Mouse (Mus musculus): ENCODE data around the gene Eif4g1.

Gene Eif4g1

DNA sequence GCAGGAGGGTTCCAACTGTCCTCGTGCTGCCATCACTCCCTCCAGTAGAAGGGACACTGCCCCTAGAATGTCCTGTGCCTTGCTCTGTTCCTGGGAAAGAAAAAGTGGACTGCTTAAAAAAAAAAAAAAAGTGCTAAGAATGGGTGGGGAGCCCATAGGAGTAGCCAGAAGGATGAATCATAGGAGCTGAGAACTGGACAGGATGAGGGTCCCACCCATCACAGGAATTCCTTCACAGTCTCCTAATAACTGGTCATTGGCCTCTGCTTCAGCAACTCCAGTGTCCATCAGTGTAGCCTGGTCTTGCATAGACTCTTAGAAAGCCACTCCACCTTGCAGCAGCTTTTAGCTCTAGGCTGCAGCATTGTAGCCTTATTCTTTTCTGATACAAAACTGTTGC lies 58.3 kb downstream of the Eif4g1 start:
- DNase-seq (ENCODE audit: low spot score in 2 of 2), result no peak

GRCm38 (mm10) chr16:20730293-20730711 lies 62.2 kb downstream of the Eif4g1 start:
- no peak for DNase-seq (ENCODE audit: low spot score in 2 of 2)

DNA sequence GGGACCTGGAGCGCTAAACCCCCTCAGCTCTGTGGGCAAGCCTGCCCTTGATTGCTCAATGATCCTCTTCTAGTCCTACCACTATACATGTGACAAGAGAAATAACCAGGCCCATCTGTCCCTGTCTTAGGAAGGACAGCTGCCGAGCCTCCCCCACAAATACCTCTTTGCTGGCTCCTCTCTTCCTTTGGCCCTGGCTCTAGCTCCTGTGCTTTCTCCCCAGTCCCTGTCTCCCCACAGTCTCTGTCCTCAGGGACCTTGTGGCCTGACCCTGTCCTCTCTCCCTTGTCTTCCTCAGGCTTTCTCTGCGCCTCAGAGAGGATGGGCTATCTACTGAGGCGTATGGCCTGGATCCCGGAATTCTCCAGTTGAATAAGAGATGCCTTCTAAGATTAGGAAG lies 63.6 kb downstream of the Eif4g1 start:
- no peak for DNase-seq (ENCODE audit: low spot score in 2 of 2)

- no peak for DNase-seq (ENCODE audit: low spot score in 2 of 2)
Observed at GRCm38 (mm10) chr16:20732251-20732924, 64.3 kb downstream of the Eif4g1 start.

GRCm38 (mm10) chr16:20732925-20733730 lies 65.0 kb downstream of the Eif4g1 start, which contains the start of gene Chrd:
TSS of gene Chrd (plus strand) at chr16:20733127.
- peak; percentile 50 to 62 for DNase-seq (ENCODE audit: low spot score in 2 of 2)

GRCm38 (mm10) chr16:20733731-20734730 lies 65.9 kb downstream of the Eif4g1 start, which contains the start of gene Thpo:
TSS of gene Thpo (minus strand) at chr16:20734511.
- DNase-seq (ENCODE audit: low spot score in 2 of 2), result no peak

GRCm38 (mm10) chr16:20735651-20736050 lies 67.5 kb downstream of the Eif4g1 start:
- DNase-seq (ENCODE audit: low spot score in 2 of 2), result no peak

GRCm38 (mm10) chr16:20736168-20736567 lies 68.1 kb downstream of the Eif4g1 start:
- no peak for DNase-seq (ENCODE audit: low spot score in 2 of 2)

GRCm38 (mm10) chr16:20736823-20737222 lies 68.7 kb downstream of the Eif4g1 start:
- no peak for DNase-seq (ENCODE audit: low spot score in 2 of 2)

GRCm38 (mm10) chr16:20739845-20740244 lies 71.7 kb downstream of the Eif4g1 start:
- no peak for DNase-seq (ENCODE audit: low spot score in 2 of 2)

All from urinary bladder, adult 18-20 months (tissue).